Mouse (Mus musculus): ENCODE data around the gene Ttc28.
A peak's percentile ranks its signal among the peaks of the same experiment; 100 is the strongest.

Ttc28 gene

GRCm38 (mm10) chr5:111274948-111275347, 395.3 kb downstream of the Ttc28 start:
- no peak for DNase-seq (ENCODE audit: low spot score in 2 of 2)

- DNase-seq (ENCODE audit: low spot score in 2 of 2): no peak
Observed at GRCm38 (mm10) chr5:111284420-111285175, 405.0 kb downstream of the Ttc28 start.

DNA sequence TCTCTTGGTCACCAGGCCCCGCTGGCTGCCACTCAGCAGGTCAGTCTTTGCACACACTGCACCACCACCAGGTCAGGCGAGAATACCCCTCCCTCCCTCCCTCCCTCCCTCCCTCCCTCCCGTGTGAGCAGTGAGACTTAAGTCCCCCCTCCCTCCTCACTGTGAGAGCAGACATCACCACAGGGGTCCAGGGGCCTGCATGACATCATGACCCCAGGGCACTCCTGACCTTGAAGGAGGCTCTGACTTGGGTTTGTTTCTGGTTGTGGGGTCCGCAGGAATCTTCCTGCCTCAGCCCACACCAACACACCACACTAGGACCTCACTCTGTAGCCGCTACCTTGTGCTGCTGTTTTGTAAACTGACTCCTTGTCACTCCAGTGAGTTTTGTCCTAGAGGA, 408.0 kb downstream of the Ttc28 start:
- no peak for DNase-seq (ENCODE audit: low spot score in 2 of 2)

DNA sequence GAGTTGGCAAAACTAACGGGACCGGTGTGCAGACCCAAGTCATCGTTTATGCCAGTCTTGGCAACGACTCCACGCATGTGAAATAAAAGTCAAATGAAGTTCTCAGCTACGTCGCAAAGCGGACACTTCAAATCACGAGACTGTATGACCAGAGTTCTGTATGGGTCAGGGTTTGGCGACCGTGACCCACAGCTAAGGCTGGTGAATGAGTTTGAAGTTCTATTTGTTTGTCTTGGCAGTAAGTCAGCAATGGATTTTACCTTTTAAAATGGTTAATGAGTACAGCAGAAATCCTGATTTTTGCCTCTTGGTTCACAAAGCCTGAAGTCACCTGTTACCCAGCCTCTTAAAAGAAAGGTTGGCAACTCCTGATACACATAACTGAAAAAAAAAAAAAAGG, 408.9 kb downstream of the Ttc28 start:
- no peak for DNase-seq (ENCODE audit: low spot score in 2 of 2)

- DNase-seq (ENCODE audit: low spot score in 2 of 2): no peak
Observed at GRCm38 (mm10) chr5:111290071-111290470, 410.5 kb downstream of the Ttc28 start.

DNA sequence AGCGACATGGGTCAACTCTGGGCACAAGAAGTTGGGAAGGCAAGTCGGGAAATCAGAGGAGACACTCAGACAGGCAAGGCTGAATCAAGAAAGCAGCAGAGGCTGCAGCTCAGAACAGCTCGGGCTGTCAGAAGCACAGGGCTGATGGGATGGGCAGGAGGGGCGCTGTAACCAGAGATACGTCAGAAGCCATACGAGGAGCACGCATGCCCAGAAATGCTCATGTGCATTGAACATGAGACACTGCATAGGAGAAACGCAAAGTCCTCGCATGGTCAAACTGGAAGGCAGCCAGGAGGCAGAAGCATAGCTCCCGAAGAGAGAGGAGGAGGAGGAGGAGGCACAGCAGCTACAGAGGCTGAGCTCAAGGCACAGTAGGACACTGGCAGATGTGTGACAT, 412.0 kb downstream of the Ttc28 start:
- DNase-seq (ENCODE audit: low spot score in 2 of 2): no peak

DNA sequence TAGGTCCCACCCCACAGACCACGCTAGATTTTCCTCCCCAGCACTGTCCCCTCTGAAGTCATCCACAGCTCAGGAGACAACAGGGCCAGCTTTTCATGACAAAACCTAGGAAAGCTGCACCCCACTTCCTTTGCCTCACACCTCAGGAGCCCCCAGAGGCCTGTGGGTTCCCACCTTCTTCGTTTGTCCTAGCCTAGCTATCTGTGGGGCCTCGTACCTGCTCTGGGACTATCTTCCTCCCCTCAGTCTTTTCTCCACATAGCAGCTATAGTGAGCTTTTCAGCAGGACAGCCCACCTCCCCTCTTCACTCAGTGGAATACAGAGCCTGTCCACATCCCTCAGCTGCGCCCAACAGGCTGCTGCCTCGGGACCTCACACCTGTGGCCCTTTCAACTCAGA, 418.2 kb downstream of the Ttc28 start:
- no peak for DNase-seq (ENCODE audit: low spot score in 2 of 2)

DNA sequence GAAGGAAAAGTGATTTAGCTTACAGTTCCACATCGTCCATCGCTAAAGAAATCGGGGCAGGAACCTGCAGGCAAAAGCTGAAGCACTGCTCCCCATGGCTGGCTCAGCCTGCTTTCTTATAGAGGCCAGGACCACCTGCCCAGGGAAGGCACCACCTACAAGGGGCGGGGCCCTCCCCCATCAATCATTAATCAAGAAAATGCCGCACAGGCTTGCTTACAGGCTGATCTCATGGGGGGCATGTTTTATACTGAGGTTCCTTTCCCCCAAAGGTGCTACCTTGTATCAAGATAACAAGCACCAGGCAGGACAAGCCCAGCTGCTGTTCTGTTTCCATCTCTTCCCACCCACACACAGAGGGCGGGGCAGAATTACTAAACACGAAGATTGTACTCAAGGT, 419.1 kb downstream of the Ttc28 start:
- no peak for DNase-seq (ENCODE audit: low spot score in 2 of 2)

GRCm38 (mm10) chr5:111300776-111301175, 421.2 kb downstream of the Ttc28 start:
- DNase-seq (ENCODE audit: low spot score in 2 of 2): no peak

GRCm38 (mm10) chr5:111301736-111302135, 422.1 kb downstream of the Ttc28 start:
- DNase-seq (ENCODE audit: low spot score in 2 of 2): no peak

DNA sequence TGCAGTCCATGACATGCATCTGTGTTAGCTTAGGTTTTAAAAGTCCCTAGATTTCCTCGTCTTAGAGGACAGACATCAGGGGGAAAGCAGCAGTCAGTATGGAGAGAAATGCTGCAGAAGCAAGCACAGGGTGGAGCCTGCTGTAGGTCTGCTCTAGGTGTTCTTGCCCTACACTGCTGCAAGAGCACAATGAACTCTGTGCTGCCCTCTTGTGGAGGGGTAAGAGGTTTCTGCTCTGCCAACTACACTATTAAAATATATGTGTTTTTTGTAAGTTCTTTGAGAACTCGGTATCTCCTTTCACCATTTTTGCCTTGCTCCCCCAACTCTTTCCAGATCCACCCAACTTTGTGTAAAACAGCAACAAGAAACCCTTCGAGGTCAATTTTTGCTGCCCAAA, 425.1 kb downstream of the Ttc28 start:
- DNase-seq (ENCODE audit: low spot score in 2 of 2): no peak

DNA sequence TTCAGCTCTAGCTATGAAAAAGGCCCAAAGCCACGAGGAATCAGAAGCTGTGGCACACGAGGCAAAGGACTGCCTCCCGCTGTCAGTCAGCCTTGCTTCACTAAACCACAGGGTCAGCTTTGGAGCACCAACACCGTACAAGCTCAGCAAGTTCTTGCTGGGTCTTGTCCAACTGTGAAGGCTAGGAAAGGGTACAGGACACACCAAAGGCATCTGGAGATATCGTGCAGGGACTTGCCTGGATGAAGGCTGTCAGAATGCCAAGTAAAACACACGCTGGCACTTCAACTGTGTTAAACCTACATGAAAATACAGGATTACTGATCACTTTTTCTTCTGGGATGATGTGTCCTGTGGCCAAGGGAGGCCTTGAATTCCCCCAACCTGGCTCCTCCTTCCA, 430.6 kb downstream of the Ttc28 start:
- no peak for DNase-seq (ENCODE audit: low spot score in 2 of 2)

- DNase-seq (ENCODE audit: low spot score in 2 of 2): no peak
Observed at GRCm38 (mm10) chr5:111313833-111314232, 434.2 kb downstream of the Ttc28 start.

DNA sequence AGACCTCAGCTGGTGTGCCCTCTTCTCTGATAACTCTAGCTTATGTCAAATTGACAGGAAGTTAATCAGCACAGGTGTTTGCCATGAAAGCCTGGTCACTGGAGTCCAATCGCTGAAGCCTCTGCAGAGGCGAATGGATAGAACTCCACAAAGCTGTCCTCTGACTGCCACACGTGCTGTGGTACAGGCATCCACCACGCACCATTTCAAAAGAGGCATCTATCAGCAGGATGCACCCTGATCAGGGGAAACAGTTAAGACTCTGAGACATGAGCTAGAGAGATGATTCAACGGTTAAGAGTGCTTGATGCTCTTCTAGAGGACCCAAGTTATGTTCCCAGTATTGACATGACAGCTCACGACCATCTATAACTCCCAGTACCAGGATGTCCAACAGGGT, 435.5 kb downstream of the Ttc28 start:
- DNase-seq (ENCODE audit: low spot score in 2 of 2): no peak

DNA sequence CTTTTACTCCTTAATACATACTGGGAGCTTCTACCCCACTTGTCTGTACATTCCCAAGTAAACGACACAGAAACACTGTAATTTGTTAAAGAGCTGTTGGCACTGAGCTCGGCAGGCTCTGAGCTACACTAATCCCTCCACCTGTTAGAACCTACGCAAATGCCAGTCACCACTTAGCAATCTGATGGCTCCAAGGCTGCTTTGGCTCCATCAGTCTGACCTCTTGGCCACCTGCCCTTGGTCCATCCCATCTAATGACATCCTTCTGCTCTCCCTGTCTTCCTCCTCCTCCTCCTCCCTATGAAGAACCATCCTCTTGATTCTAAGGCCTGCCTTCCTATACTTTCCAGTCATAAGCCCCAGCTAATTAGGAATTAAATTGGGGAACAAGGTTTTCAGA, 437.9 kb downstream of the Ttc28 start:
- no peak for DNase-seq (ENCODE audit: low spot score in 2 of 2)

GRCm38 (mm10) chr5:111318946-111319345, 439.3 kb downstream of the Ttc28 start:
- DNase-seq (ENCODE audit: low spot score in 2 of 2): no peak

- DNase-seq (ENCODE audit: low spot score in 2 of 2): no peak
Observed at GRCm38 (mm10) chr5:111325813-111326212, 446.2 kb downstream of the Ttc28 start.

DNA sequence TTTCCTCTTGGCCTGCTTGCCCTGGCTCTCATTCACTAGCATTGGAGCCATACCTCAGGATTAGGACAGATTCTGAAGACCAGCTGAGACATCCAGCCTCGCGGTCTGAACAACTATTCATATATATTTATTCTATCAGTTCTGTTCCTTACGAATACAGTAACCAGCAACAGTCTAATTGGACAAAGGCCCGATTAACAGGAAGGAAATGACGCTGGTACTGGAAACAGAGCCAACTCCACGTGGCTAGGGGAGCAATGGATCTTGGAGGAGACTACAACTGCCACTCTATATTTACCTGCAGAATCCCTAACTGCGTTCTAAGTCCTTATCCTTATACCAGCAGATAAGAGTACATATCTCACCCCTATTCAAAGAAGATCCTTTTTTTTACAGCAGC, 447.8 kb downstream of the Ttc28 start:
- DNase-seq (ENCODE audit: low spot score in 2 of 2): no peak

- DNase-seq (ENCODE audit: low spot score in 2 of 2): no peak
Observed at GRCm38 (mm10) chr5:111329782-111330416, 450.3 kb downstream of the Ttc28 start.

- peak; percentile 99 for DNase-seq (ENCODE audit: low spot score in 2 of 2)
Observed at GRCm38 (mm10) chr5:111330417-111331098, 451.0 kb downstream of the Ttc28 start, which contains the start of gene Pitpnb. Gene Pitpnb (plus strand): TSS chr5:111330763.

DNA sequence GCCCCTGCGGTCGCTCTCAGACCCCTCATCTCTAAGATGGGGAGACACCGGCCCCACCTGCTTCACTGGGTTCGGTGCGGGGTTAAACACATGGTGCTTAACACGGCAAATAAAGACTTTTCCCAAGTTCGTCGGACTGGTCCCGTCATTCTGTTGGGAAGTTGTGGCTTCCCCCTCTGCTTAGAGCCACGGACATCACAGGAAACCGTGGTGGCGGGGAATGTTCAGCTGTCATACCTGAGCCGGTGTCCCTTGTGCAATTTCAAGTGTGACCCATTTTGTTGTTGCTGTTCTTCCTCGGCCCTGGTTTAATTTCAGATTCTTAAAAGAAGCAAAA, 451.5 kb downstream of the Ttc28 start:
- DNase-seq (ENCODE audit: low spot score in 2 of 2): no peak

GRCm38 (mm10) chr5:111335939-111336691, 456.5 kb downstream of the Ttc28 start:
- no peak for DNase-seq (ENCODE audit: low spot score in 2 of 2)
